Mouse (Mus musculus) brain, embryonic 14.5 days (tissue): ENCODE data around the gene Mpp3.

ENCODE experiments used
- CTCF ChIP-seq: fragments of 200-500 bp; IDR thresholded peaks from 2 replicates; pipeline ENCODE4 v1.5.1; 2012; ENCODE audit warnings: inconsistent platforms, mild to moderate bottlenecking, moderate library complexity, borderline replicate concordance; ENCODE audit not compliant: insufficient read depth, insufficient read length; ENCODE audit errors: extremely low read depth
- POLR2A ChIP-seq: fragments of 200-500 bp; IDR thresholded peaks from 2 replicates; pipeline ENCODE4 v1.6.1; 2012; ENCODE audit warnings: mild to moderate bottlenecking, inconsistent platforms, borderline replicate concordance; ENCODE audit not compliant: poor library complexity, insufficient read depth, insufficient read length, severe bottlenecking; ENCODE audit errors: extremely low read depth

DNA sequence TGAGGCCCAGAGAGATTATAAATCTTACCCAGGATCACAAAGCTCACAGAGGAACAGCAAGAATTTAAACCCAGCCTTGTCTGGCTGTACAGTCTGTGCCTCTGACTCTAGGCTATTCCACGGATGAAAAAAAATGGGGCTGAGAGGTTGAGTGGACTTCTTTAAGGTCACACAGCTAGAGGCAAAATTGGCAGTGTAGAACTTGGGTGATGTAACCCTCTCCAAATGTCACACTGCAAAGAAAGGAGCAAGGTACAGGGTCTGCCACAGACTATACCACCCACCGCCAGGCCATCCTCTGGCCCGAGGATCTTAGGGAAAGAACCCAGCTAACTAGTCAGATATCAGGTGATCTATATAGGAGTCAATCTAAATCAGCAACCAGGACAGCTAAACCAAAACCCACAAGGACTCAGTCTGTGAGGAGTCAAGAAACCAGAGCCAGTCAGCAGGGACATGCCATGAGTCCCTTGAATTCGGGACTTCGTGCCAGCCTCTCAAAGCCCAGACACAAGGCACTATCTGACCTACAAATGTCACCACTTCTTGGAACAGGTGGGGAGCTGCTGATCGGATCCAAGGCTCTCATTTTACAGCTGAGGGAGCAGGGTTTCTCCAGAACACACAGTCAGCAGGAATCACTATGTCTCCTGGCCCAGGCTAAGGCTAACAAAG lies 4.0 kb downstream of the Mpp3 start:
- TF ChIP-seq POLR2A (no peak), CTCF (no peak)
